Mouse (Mus musculus) urinary bladder, postnatal 36 days (tissue): ENCODE measurements around the gene Retreg1.
"Not testable (repeated sequence)": the region's sequence is repeated elsewhere in the genome, so short reads cannot be mapped to it uniquely, and the experiment has no call there.

Experiments
- DNase-seq, 2 experiments: peaks; one replicate each; pipeline ENCODE4 v3.0.0; 2022; ENCODE audit warnings: low spot score in 2 of 2, mixed read lengths in 1 of 2

Gene Retreg1

DNA sequence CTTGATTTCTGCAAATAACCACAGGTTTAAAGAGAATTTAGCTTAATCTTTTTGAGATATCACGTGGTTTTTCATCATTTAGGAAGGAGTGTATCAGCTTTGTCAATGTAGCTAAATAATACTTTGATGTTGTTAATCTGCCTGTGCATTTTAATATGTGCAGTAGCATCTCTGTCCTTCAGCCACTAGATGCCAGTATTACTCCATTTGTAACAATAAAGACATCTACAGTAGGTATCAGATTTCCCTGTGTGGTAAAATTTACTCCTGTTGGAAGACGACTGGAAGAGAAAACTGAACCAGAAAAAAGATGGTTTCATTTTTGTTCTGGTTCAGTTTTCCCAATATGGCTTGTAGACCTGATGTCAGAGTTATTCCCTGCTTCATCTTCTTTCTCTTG, 152.5 kb downstream of the Retreg1 start:
- DNase-seq = no peak

DNA sequence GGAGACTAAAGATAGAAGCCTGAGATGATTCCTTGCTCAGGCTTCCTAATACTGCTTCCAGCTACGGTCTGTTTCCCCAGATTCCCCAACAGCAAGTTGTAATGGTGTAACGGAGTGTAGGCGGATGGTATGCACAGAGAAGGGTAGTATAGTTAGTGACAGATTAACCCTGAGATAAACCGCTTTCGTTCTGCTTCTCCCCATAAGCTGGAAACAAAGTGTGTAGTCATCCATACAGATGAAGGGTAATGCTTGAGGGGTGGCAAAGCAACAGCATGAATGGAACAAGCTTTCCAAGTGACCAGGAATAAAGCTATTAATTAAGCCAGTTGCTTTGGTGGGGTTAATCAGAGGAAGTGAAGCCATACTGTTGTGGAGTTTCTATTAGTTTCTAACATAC, 156.6 kb downstream of the Retreg1 start:
- DNase-seq = not testable (repeated sequence)

GRCm38 (mm10) chr15:26008621-26009020, 165.6 kb downstream of the Retreg1 start:
- DNase-seq = no peak

DNA sequence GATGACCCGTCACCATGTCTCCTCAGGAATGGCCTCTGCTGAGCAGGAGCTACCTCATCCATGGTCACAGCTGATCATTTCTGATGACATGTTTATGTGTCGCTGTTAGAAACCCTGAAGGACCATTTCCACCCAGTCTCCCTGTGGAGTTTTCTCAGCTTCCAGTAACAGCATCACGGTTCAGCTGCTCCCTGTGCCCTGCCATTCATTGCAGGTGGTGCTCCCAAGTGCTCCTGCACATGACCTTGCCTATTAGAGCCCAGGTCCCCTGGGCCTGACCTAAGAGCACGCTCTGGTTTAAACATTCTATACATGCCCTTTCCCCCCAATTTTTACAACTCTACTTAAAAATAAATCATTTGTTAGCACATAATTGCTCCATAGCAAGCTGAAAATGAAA, 169.9 kb downstream of the Retreg1 start:
- no peak for DNase-seq

DNA sequence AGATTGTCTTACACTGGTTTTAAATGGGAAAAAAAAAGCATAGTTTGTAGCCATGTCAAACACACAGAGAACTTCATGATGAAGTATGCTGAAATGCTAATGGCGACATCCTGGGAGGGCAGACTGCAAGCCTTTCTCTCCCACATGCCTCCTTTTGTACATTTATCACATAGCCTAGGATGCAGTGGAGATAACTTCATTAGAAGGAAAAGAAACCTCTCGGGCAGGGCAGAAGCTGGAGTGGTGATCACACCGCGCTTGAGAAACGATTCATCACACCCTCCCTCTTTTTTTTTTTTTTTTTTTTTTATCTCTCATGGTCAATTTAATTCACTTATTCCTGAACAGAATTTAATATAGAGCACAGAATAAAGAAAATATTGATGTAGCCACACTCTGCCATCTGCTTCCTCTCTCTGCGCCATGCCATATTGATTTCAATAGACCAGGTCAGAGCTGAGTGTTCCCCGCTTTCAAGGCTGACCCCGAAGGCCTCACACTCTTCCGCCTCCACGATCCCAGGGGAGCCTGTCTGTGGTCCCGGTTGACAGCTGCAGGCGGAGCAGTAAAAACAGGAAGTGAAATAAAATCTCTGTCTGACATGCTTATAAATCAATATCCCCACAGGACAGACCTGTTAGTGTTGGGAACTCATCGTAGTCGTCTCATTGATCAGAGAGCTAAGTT, 173.1 kb downstream of the Retreg1 start:
- peak in 1 of 2 experiments; percentile 2 for DNase-seq

DNA sequence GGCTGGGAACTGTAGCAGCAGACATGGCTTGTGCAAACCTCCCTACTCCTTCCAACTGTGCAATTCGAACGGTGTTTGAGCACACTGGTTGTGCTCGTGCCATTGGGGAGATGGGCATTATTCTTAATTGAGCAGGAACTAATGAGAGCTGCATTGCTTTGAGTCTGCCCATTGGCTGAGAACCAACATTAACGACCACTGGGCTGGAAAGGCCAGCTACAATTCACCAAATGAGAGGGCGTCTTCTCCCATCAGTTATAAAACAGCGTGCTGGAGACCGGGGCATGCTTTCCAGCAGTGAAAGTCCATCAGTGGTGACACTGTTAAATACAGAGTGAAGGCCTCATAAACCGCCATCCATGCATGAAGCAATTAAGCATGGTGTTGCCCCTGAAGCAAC, 178.7 kb downstream of the Retreg1 start:
- DNase-seq = no peak

DNA sequence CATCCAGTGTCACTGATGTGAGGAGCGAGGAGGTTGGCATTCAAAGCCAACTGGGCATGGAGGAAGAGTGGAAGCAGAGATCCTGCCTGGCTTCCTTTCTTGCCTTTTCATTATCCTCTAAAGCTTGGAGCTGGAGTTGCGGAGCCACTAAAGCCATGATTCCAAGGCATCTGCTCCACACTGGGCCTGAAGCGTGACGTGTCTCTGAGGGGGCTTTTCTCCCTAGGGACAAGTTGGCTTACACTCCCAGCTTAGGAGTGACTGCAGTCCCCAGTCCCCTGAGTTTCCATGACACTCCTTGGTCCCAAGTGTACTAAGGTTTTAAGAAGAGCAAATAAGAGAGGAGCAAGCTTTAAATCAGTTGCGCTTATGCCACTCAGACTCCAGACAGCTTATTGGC, 179.7 kb downstream of the Retreg1 start:
- DNase-seq = no peak
